Mouse (Mus musculus): ENCODE measurements around the gene Hoxa10. TPM values are rescaled to one million over a fixed set of nuclear protein-coding genes. Genes with fewer than 3 reads are reported as not detected.

Gene Hoxa10
- polyA plus RNA-seq, 1 experiment from 2014 or later, result 0.11 TPM

GRCm38 (mm10) chr6:52242801-52243332 is 2.2 kb upstream of the Hoxa10 start:
- H3K9ac ChIP-seq (ENCODE audit: low read length), result no peak overlapping the region
- no peaks in the 10 kb centered on the region for H3K9me3 ChIP-seq (ENCODE audit: control insufficient read depth, low read length)
- H3K4me3 ChIP-seq (ENCODE audit: control insufficient read depth in 1 of 2, insufficient read depth in 1 of 2, low read depth in 1 of 2, low read length in 2 of 2), result no peak overlapping the region
- no peak overlapping the region for H3K27ac ChIP-seq (replicated peaks in 1 of 2; ENCODE audit: control insufficient read depth in 1 of 2, insufficient read depth in 1 of 2, low read depth in 2 of 2, low read length in 2 of 2)
- 6% methylated on average over 4 of the region's 4 CpGs for WGBS
- no peak for ATAC-seq (ENCODE audit: insufficient number of reproducible peaks, insufficient read depth, low FRiP score, low read depth)
- no peaks in the 10 kb centered on the region for H3K36me3 ChIP-seq (ENCODE audit: control insufficient read depth, insufficient read depth, low read length)
- peaks cover 3 to 6% of the 10 kb centered on the region in 2 experiments; a peak in 2 of 4 replicates for H3K4me1 ChIP-seq (ENCODE audit: control insufficient read depth in 2 of 2, insufficient read depth in 2 of 2, low read length in 2 of 2)
- H3K27me3 ChIP-seq (ENCODE audit: control insufficient read depth, insufficient read depth, low read length), result peaks cover 99% of the 10 kb centered on the region
- H3K4me2 ChIP-seq (ENCODE audit: low read length), result no peak overlapping the region

DNA sequence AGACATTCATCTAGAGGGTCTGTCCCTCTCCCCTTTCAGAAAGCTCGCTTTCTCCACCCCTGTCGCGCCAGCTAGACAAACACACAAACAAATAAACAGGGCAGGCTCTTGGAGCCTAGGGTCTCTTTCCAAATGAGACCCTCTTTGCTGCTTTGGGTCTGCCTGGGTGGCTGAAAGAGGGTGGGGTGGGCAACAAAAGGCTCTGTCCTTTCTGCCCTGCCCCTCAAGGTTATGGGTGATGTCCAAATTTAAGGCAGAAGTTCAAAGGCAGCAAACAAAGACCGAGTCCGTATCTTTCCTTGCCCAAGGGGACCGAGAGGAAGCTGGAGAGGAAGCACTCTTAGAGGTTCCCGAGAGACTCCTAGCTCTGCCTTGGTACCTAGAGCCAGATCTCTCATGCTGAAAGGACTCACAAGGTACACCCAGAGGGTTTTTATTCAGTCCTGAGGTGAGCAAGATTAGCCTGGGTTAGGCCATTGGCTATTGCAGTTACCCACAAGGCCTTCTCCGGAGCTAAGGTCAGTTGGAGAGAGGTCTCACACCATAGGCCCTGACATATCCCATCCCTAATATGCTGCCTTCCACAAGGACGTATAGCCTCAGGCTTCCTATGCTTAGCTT is 457 bp upstream of the Hoxa10 start:
- Histone ChIP-seq H3K4me1 (ENCODE audit: control insufficient read depth in 2 of 2, insufficient read depth in 2 of 2, low read length in 2 of 2) (peaks cover 3 to 6% of the 10 kb centered on the region in 2 experiments; a peak in 2 of 4 replicates), H3K4me2 (ENCODE audit: low read length) (no peak overlapping the region), H3K27me3 (ENCODE audit: control insufficient read depth, insufficient read depth, low read length) (peaks cover 99% of the 10 kb centered on the region), H3K9me3 (ENCODE audit: control insufficient read depth, low read length) (no peaks in the 10 kb centered on the region), H3K27ac (replicated peaks in 1 of 2; ENCODE audit: control insufficient read depth in 1 of 2, insufficient read depth in 1 of 2, low read depth in 2 of 2, low read length in 2 of 2) (no peak overlapping the region), H3K4me3 (ENCODE audit: control insufficient read depth in 1 of 2, insufficient read depth in 1 of 2, low read depth in 1 of 2, low read length in 2 of 2) (no peak overlapping the region), H3K9ac (ENCODE audit: low read length) (no peak overlapping the region), H3K36me3 (ENCODE audit: control insufficient read depth, insufficient read depth, low read length) (no peaks in the 10 kb centered on the region)
- no peak; the same call in 1 of the 2 replicates for ATAC-seq (ENCODE audit: insufficient number of reproducible peaks, insufficient read depth, low FRiP score, low read depth)
- 4% methylated on average over 9 of the region's 9 CpGs for WGBS

DNA sequence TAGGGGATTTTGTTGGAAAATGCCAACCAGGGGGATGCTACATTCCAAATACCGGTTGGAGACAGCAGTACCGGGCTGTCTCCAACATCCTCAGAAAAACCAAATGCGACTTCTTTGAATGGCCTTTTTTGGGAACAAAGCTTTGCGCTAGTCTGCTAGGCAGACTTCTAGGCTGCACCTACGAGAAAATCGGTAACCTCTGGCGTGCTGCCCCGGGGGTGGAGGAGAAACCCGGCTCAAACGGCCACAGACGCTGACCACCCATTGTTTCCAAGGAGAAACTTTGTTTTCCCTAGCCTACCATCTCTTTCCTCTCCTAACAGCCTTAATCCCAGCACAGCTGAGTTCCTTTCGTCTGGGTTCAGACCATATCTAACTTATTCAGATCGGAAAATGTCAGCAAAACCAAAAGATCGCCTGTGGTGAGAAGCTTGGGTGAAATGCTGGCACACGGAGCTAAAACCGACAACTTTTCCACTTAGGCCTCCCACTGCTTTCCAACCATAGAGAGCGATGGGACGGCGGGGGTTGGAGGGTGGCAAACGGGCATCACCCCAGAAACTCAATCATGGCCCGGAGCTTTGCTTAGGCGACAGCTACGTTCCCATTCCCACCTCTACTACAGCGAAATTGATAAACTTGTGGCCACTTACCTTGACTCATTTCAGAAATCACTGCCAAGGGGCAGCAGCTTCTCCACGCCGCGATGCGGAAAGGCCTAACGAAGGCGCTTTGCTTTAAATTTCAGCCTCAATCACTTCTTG is 847 bp downstream of the Hoxa10 start:
- Histone ChIP-seq H3K36me3 (ENCODE audit: control insufficient read depth, insufficient read depth, low read length) (no peaks in the 10 kb centered on the region), H3K9ac (ENCODE audit: low read length) (no peak overlapping the region), H3K27ac (replicated peaks in 1 of 2; ENCODE audit: control insufficient read depth in 1 of 2, insufficient read depth in 1 of 2, low read depth in 2 of 2, low read length in 2 of 2) (no peak overlapping the region), H3K9me3 (ENCODE audit: control insufficient read depth, low read length) (no peaks in the 10 kb centered on the region), H3K4me2 (ENCODE audit: low read length) (peak overlapping the region; percentile 47), H3K4me3 (ENCODE audit: control insufficient read depth in 1 of 2, insufficient read depth in 1 of 2, low read depth in 1 of 2, low read length in 2 of 2) (peak overlapping the region; percentile 10 to 15; a peak in 2 of 4 replicates), H3K4me1 (ENCODE audit: control insufficient read depth in 2 of 2, insufficient read depth in 2 of 2, low read length in 2 of 2) (peaks cover under 1 to 3% of the 10 kb centered on the region in 2 experiments; a peak in 2 of 4 replicates), H3K27me3 (ENCODE audit: control insufficient read depth, insufficient read depth, low read length) (peaks cover 99% of the 10 kb centered on the region)
- no peak for ATAC-seq (ENCODE audit: insufficient number of reproducible peaks, insufficient read depth, low FRiP score, low read depth)
- WGBS, result 3% methylated on average over 30 of the region's 30 CpGs

- Histone ChIP-seq H3K36me3 (ENCODE audit: control insufficient read depth, insufficient read depth, low read length) (no peaks in the 10 kb centered on the region), H3K4me2 (ENCODE audit: low read length) (no peak overlapping the region), H3K9me3 (ENCODE audit: control insufficient read depth, low read length) (no peaks in the 10 kb centered on the region), H3K9ac (ENCODE audit: low read length) (no peak overlapping the region), H3K4me3 (ENCODE audit: control insufficient read depth in 1 of 2, insufficient read depth in 1 of 2, low read depth in 1 of 2, low read length in 2 of 2) (no peak overlapping the region), H3K4me1 (ENCODE audit: control insufficient read depth in 2 of 2, insufficient read depth in 2 of 2, low read length in 2 of 2) (peaks cover 0 to 3% of the 10 kb centered on the region in 2 experiments; a peak in 2 of 4 replicates), H3K27ac (replicated peaks in 1 of 2; ENCODE audit: control insufficient read depth in 1 of 2, insufficient read depth in 1 of 2, low read depth in 2 of 2, low read length in 2 of 2) (no peak overlapping the region), H3K27me3 (ENCODE audit: control insufficient read depth, insufficient read depth, low read length) (peaks cover 100% of the 10 kb centered on the region)
- 3% methylated on average over 7 of the region's 7 CpGs for WGBS
- no peak for ATAC-seq (ENCODE audit: insufficient number of reproducible peaks, insufficient read depth, low FRiP score, low read depth)
Observed at GRCm38 (mm10) chr6:52238976-52239375, 1.7 kb downstream of the Hoxa10 start.

GRCm38 (mm10) chr6:52238155-52238545 is 2.5 kb downstream of the Hoxa10 start:
- no peak overlapping the region for H3K4me2 ChIP-seq (ENCODE audit: low read length)
- H3K9ac ChIP-seq (ENCODE audit: low read length), result no peak overlapping the region
- peaks cover 100% of the 10 kb centered on the region for H3K27me3 ChIP-seq (ENCODE audit: control insufficient read depth, insufficient read depth, low read length)
- ATAC-seq (ENCODE audit: insufficient number of reproducible peaks, insufficient read depth, low FRiP score, low read depth), result no peak
- no peaks in the 10 kb centered on the region for H3K9me3 ChIP-seq (ENCODE audit: control insufficient read depth, low read length)
- 5% methylated on average over 7 of the region's 7 CpGs for WGBS
- H3K4me3 ChIP-seq (ENCODE audit: control insufficient read depth in 1 of 2, insufficient read depth in 1 of 2, low read depth in 1 of 2, low read length in 2 of 2), result no peak overlapping the region
- H3K27ac ChIP-seq (replicated peaks in 1 of 2; ENCODE audit: control insufficient read depth in 1 of 2, insufficient read depth in 1 of 2, low read depth in 2 of 2, low read length in 2 of 2), result no peak overlapping the region
- H3K4me1 ChIP-seq (ENCODE audit: control insufficient read depth in 2 of 2, insufficient read depth in 2 of 2, low read length in 2 of 2), result peaks cover 0 to 3% of the 10 kb centered on the region in 2 experiments; a peak in 2 of 4 replicates
- no peaks in the 10 kb centered on the region for H3K36me3 ChIP-seq (ENCODE audit: control insufficient read depth, insufficient read depth, low read length)

GRCm38 (mm10) chr6:52237346-52238154 is 3.1 kb downstream of the Hoxa10 start:
- Histone ChIP-seq H3K27ac (replicated peaks in 1 of 2; ENCODE audit: control insufficient read depth in 1 of 2, insufficient read depth in 1 of 2, low read depth in 2 of 2, low read length in 2 of 2) (no peak overlapping the region), H3K9me3 (ENCODE audit: control insufficient read depth, low read length) (no peaks in the 10 kb centered on the region), H3K36me3 (ENCODE audit: control insufficient read depth, insufficient read depth, low read length) (no peaks in the 10 kb centered on the region), H3K9ac (ENCODE audit: low read length) (no peak overlapping the region), H3K4me1 (ENCODE audit: control insufficient read depth in 2 of 2, insufficient read depth in 2 of 2, low read length in 2 of 2) (peaks cover 0 to 3% of the 10 kb centered on the region in 2 experiments; a peak in 2 of 4 replicates), H3K27me3 (ENCODE audit: control insufficient read depth, insufficient read depth, low read length) (peaks cover 100% of the 10 kb centered on the region), H3K4me2 (ENCODE audit: low read length) (no peak overlapping the region), H3K4me3 (ENCODE audit: control insufficient read depth in 1 of 2, insufficient read depth in 1 of 2, low read depth in 1 of 2, low read length in 2 of 2) (no peak overlapping the region)
- no peak for ATAC-seq (ENCODE audit: insufficient number of reproducible peaks, insufficient read depth, low FRiP score, low read depth)
- 12% methylated on average over 10 of the region's 10 CpGs for WGBS

GRCm38 (mm10) chr6:52236806-52237205 is 3.8 kb downstream of the Hoxa10 start:
- Histone ChIP-seq H3K4me1 (ENCODE audit: control insufficient read depth in 2 of 2, insufficient read depth in 2 of 2, low read length in 2 of 2) (peaks cover 0 to 3% of the 10 kb centered on the region in 2 experiments; a peak in 2 of 4 replicates), H3K9ac (ENCODE audit: low read length) (no peak overlapping the region), H3K4me2 (ENCODE audit: low read length) (no peak overlapping the region), H3K4me3 (ENCODE audit: control insufficient read depth in 1 of 2, insufficient read depth in 1 of 2, low read depth in 1 of 2, low read length in 2 of 2) (no peak overlapping the region), H3K27ac (replicated peaks in 1 of 2; ENCODE audit: control insufficient read depth in 1 of 2, insufficient read depth in 1 of 2, low read depth in 2 of 2, low read length in 2 of 2) (no peak overlapping the region), H3K36me3 (ENCODE audit: control insufficient read depth, insufficient read depth, low read length) (no peaks in the 10 kb centered on the region), H3K9me3 (ENCODE audit: control insufficient read depth, low read length) (no peaks in the 10 kb centered on the region), H3K27me3 (ENCODE audit: control insufficient read depth, insufficient read depth, low read length) (peaks cover 100% of the 10 kb centered on the region)
- 11% methylated on average over 3 of the region's 3 CpGs for WGBS
- no peak for ATAC-seq (ENCODE audit: insufficient number of reproducible peaks, insufficient read depth, low FRiP score, low read depth)
